Mouse (Mus musculus) R1 (cell line): ENCODE measurements around the gene Piwil1.

Experiments used
- DNase-seq: peaks from one replicate; pipeline ENCODE4 v3.0.0-alpha.2; 2018; ENCODE audit warnings: low read depth, low spot score

Gene Piwil1

DNA sequence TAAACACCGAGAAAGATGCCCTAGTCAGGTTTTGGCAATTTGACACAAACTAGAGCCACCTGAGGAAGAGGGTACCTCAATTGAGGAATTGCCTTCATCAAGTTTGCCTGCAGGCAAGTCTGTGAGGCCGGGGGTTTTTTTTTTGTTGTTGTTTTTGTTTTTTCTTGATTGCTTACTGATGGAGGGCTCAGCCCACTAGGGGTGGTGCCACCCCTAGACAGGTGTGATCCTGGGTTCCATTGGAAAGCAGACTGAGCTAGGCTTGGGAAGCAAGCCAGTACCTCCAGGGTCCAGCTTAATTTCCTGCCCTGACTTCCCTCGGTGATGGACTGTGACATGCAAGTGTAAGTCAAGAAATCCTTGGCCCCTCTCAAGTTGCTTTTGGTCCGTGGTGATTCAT lies at the start of gene Piwil1:
Gene Piwil1, plus strand, starts transcription at position 301 of the 400 bp plus-strand sequence.
- no peak for DNase-seq

- DNase-seq = no peak
These were observed 45.7 kb upstream of the Piwil1 start for GRCm38 (mm10) chr5:128656496-128657135.

DNA sequence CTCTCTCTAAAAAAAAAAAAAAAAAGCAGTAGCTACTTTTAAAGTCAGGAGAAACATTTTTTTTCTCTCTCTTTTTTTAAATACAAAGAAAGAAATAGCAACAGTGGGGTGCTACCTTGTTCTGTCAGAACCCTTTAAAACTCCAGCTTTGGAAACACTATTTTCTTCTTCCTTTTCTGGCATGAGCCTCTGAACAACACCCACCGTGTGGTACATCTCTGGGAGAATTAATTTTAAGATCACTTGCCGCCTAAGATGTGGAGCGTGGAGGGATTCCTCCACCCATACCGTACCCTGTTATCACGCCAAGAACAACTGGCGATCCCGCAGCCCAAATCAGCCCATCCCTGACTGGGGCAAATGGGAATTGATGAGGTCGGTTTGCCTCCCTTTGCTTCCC lies 42.2 kb upstream of the Piwil1 start:
- DNase-seq = no peak

- peak; percentile 55 for DNase-seq
These were observed 39.4 kb upstream of the Piwil1 start for GRCm38 (mm10) chr5:128662881-128663280.

GRCm38 (mm10) chr5:128663976-128664375 lies 38.3 kb upstream of the Piwil1 start:
- DNase-seq = peak; percentile 79

DNA sequence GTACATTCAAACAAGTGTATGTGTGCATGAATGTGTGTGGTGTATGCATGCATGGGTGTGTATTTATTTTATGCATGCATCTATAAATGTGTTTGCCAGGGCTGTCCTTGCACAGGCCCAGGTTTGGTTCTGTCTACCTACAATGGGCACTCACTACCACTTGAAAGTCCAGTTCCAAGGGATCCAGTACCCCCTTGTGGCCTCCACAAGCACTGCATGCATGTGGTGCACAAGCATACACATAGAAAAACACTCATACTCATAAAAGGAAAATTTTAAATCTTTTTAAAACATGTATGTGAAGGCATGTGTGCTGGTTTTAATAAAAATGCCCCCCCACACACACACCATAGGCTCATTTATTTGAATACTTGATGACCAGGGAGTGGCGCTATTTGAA lies 37.3 kb upstream of the Piwil1 start:
- DNase-seq = peak; percentile 51

GRCm38 (mm10) chr5:128667303-128667702 lies 35.0 kb upstream of the Piwil1 start:
- DNase-seq = no peak

DNA sequence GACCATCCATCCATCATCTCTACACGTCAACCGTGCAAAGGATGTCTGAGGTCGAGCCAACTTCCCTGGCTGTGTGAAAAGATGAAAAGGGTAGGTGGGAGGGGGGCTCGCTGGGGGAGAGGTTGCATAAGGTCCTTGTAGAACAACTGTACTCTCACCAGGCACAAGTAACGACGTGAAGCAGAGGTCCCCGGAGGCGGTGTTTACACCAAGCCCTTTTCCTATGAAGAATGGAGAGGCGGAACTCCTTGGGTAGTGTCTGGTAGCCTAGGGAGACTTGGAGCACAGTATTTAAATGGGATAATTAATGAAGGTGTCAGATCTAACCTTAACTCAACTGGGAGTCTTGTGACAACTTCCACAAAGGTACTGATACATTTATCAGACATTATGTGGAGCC lies 28.2 kb upstream of the Piwil1 start:
- DNase-seq = no peak

DNA sequence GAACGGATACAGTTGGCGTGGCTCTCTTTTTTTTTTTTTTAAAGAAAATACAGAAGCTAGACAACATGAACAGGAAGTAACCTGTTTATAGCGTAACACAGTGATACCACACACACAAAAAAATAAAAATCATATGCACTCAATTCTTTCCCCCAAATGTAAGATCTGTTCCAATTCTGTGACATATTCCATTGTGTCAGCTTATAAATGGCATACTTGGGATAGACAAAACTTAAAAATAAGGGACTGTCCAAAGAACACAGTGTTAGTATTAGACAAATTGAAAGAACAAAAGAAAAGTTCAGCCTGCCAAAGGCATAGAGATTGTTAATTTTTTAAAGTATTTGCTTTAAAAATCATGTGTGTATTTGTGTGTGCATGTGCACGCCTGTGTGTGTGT lies 25.0 kb upstream of the Piwil1 start:
- no peak for DNase-seq

GRCm38 (mm10) chr5:128677861-128678260 lies 24.5 kb upstream of the Piwil1 start:
- DNase-seq = no peak

- DNase-seq = peak; percentile 80
These were observed 20.9 kb upstream of the Piwil1 start for GRCm38 (mm10) chr5:128681456-128681855.

DNA sequence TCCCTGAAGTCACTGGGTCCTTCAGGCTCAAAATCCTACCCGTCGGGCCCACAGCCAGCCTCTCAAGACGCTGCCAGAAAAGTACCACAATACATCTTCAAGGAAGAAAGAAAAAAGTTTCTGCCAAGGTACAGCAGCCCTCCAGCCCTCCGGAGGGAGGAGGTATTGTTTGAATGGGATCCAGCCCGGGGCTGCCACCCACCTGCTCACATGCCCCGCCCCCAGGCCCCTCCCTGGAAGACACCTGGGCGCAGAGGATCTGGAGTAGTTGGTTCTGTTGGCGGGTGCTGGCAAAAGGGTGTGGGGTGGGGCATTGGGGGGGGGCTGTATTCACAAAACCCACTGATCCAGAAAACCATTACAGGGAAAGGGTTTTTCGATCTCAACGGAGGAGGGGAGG lies 18.1 kb upstream of the Piwil1 start:
- DNase-seq = no peak

- DNase-seq = no peak
These were observed 17.7 kb upstream of the Piwil1 start for GRCm38 (mm10) chr5:128684621-128685020.

DNA sequence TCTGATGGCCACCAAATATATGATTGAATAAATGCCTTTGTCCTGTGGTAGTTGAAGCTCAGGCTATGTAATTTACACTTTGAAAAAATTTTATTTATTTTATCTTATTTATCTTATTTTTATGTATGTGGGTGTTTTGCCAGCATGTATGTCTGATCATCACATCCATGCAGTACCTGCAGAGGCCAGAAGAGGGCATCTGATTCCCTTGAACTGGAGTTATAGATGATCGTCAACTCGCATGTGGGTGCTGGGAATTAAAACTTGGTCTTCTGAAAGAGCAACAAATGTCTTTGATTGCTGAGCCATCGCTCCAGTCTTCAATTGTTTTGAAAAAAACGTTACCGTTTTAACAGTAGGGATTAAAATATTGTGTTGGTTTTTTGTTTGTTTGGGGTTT lies 15.2 kb upstream of the Piwil1 start:
- DNase-seq = peak; percentile 66

DNA sequence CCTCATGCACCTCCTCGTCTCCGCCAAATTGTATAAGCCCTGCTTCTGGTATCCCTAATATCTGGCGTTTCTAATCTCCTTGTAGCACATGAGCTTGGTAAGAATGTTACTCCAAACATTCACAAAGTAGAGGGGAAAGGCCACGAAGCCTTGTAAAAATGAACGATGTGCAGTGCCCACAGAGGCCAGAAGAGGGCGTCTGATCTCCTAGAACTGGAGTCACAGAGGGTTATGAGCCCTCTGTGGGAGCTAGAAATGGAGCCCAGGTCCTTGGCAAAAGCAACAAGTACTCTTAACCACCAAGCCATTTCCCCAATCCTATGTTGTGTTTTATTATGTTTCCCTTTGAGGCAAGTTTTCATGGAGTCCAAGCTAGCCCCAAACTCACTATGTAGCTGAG lies 8.2 kb upstream of the Piwil1 start:
- DNase-seq = peak; percentile 43

DNA sequence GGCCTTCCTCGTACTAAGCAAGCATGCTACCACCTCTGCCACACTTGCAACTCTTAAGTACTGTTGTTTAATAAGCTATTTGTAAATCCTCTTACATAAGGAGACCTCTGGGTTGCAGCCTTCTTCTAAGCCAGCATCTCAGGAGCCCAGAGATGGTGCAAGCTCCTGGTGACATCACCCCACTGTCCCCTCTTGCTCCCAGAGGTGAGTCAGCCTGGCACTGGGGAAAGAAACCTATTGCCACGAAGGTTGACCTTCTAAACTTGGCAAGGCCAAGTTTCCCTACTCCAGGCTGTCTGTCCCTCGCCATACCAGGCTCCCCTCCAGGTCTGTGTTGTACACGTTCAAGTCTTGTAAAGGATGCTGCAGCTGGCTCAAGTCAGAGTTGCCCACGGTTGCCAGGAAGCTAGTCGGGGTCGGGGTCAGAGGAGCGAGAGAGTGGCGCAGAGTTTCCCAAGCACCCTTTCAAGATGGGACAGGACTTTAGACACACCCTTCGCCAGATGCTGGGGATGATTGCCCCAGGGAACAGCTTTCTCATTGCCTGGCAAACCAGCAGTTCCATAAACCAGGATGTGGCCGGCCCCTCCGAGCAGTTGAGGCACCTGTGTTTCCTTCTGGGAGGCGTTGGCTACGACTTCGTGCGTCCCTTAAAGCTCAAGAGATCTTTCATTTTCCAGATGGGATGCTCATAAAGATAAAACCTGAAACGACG lies 7.6 kb upstream of the Piwil1 start:
- DNase-seq = no peak

- DNase-seq = no peak
These were observed 5.5 kb upstream of the Piwil1 start for GRCm38 (mm10) chr5:128696824-128697223.

DNA sequence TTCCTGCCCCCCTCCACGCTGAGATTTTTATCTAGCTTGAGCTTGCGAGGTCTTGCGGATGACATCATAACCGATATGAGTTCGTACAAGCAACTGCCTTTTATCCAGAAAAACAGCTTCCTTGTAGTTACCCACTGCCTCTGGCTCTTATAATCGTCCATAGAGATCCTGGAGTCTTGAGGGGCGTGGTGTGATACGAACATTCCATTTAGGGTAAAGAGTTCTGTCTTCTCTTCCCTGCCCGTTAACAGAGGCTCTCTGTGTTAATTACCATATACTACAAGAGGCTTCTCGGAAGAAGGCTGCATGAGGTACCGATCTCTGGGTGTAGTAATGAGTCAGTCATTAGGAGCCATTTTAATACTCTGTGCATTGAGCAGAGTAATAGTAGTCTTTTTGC lies 1.6 kb upstream of the Piwil1 start:
- DNase-seq = peak; percentile 63

DNA sequence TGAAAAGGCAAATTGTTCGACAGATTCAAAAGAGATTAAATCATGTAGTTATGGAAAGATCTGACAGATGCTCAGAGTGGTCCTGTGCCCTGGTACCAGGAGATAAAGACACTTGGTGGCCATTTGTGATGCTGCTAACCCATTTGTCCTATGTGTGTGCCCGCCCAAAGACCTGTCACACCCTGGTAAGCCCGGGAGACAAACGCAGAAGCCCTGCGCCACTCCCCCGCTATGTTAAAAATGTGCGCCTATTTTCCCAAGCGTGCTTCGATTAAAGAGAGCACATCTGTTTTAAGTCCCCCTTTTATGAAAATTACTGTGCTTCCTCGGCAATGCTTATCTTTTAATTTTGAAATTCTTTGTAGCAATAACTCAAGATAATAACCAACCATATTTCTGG lies 1.4 kb downstream of the Piwil1 start:
- no peak for DNase-seq

- DNase-seq = peak; percentile 89
These were observed 2.0 kb downstream of the Piwil1 start for GRCm38 (mm10) chr5:128704134-128704904.

DNA sequence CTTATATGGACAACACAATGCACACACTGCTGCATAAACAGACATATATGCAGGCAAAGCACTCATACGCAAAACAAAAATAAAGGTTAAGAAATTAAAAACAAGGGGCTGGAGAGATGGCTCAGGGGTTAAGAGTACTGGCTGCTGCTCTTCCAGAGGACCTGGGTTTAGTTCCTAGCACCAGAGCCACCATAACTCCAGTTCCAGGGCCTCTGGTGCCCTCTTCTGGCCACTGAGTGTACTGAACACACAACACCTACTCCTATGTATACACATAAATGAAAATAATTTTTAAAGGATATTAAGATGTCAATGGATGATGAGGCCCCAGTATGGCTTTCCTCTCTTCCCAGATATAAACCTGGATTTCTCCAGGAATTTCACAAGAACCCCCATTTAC lies 4.1 kb downstream of the Piwil1 start:
- DNase-seq = peak; percentile 79

GRCm38 (mm10) chr5:128707271-128707670 lies 4.9 kb downstream of the Piwil1 start:
- DNase-seq = peak; percentile 88

DNA sequence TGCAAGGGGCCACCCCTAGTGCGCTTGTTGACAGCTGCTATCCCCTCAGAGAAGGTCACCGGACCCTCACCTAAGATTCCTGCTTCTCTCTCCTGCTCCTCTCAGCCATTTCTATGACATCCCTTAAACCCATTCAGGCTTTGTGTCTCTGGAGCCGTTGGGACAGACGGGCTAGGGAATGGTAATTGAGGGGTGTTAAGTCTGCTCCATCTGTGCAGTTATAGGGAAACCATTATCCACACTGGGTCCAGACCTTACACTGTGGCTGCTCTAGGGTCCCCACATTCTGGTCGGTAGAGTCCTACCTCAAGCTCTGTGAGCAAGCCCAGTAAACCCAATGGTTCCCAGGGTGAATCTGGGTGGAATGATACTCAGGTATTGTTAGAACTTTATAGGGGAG lies 6.6 kb downstream of the Piwil1 start:
- DNase-seq = no peak
